Mouse (Mus musculus): ENCODE data around the gene Fam171a2. TPM values are rescaled to one million over a fixed set of nuclear protein-coding genes. Genes with fewer than 3 reads are reported as not detected.

Fam171a2 gene
- total RNA-seq (2021), result 1 to 10 TPM; 4.3 to 5.2 TPM

DNA sequence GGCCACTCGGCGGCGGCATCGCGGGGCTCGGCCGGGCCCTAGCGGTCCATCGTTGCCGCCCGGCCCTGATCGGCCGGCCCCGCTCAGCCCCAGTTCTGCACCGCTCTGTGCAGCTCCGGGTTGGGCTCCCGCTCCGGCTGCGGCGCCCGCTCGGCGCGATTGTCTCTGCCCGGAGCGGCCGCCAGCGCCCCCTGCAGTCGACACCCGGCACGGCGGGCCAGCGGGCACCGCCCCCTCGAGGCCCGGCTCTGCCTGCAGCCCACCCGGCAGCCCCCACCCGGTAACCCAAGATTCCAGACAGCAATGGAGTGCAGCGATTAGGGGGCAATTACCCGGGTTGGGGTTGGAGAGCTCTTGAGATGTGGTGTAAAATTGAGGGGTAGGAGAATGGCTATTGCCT, at the start of gene Fam171a2:
Fam171a2 (minus strand) TSS at position 186 of the 400 bp plus-strand sequence.
- peak; percentile 87 to 89 for DNase-seq
- intact Hi-C loops (cut with DNase I), result no loop called here

DNA sequence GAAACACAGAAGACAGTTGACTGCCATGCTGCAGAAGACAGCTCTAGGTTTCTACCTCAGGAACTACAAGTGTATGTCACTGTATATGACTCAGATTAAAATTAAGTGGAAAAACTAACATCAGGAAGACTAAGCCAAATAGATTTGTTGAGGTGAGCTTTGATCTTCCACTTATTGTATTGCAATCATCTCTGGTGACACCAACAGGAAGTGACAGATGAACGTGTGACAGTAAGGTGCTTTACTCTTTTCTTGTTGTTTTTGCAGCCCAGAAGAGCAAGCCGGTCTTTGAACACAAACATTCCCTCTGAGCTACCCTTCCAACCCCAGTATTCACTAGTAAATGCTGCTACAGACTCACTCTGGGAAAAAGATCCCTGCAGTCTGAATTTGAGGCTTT, 49.2 kb upstream of the Fam171a2 start:
- DNase-seq, result no peak
- intact Hi-C loops (cut with DNase I), result no loop called here

DNA sequence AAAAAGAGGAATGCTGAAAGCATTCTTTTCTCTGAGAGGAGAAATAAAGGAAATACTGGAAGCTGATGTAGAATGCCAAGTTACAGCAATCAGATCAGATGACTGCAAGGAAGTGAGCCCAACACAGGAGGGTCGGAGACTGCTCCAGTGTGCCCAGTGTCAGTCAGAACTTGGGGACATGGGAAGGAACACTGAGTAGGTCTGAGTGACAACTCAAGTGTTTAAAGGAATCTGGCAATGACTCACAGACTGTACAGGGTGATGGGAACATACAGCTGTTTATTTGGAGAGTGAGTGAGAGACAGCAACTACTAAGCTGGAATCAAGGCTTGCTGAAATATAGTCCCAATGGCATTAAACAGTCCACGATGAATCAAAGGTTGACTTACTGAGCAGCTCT, 48.7 kb upstream of the Fam171a2 start:
- intact Hi-C loops (cut with DNase I), result no loop called here
- no peak for DNase-seq

DNA sequence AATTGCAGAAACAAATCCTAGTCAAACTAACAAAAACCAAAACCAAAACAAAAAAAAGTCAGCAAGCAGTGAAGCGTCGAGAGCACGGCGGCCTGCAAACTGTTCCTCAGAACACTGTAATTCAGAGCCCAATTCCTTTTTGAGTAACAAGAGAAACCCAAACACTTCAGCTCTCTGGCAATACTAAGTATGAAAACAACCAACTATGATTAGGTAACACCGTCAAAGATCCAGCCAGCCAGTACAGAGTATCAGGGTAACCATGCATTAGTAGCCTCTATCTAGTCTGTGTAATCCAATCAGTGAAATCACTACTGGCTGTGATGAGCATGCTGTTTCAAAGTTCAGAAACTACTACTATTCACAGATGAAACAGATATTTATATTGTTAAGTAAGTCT, 48.3 kb upstream of the Fam171a2 start:
- DNase-seq, result no peak
- intact Hi-C loops (cut with DNase I), result no loop called here

DNA sequence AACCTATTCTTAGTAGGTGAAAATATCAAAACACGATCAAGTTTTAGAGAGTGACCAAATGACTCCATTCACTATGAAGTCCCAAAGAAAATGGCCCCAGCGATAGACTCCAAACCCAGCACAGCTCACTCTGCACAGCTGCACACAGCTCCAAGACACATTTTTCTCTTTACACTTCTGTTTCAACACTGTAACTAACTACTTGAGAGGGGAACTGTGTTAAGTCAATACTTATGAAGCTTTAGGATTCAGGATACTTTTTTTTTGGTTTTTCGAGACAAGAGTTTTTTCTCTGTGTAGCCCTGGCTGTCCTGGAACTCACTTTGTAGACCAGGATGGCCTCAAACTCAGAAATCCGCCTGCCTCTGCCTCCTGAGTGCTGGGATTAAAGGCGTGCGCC, 47.6 kb upstream of the Fam171a2 start:
- intact Hi-C loops (cut with DNase I), result no loop called here
- DNase-seq, result no peak

DNA sequence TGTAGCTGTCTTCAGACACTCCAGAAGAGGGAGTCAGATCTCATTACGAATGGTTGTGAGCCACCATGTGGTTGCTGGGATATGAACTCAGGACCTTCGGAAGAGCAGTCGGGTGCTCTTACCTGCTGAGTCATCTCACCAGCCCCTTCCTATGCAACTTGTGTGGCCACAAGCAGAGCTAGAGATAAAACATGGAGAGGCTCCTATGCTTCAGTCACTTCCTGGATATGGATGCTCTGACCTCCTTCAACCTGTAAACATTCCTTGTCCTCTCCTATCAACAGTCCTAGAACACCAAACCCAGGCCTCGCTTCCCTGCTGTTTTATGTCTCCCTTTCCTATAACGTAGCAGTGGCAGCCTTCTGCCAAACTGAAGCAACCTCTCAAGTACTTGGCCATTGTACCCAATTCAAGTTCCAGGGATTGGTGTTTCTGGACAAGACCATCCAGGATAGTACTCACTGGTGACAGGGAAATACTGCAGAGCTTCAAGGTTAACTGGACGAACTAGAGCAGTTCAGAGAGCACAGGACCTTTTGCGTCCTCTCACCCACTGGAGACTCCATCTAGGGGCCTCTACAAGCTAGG, 46.7 kb upstream of the Fam171a2 start:
- intact Hi-C loops (cut with DNase I), result no loop called here
- no peak for DNase-seq

DNA sequence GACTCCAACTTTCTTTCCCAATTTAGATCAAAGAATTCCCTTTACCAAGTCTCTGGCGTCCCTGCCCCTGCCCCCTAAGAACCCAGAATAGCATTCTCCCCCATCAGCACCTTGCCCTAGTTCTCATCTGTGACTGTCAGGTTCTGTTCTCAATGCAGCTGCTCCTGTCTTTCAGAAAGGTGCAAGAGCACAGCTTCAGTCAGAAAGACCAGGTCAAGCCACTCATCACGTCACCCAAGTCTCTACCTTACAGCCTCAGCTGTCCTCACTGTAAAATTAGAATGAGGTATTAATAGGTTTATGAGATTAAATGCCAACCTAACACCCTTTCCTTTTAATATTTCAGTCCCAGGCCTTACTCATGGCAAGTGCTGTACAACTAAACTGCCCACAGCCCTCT, 45.8 kb upstream of the Fam171a2 start:
- intact Hi-C loops (cut with DNase I), result no loop called here
- DNase-seq, result no peak

DNA sequence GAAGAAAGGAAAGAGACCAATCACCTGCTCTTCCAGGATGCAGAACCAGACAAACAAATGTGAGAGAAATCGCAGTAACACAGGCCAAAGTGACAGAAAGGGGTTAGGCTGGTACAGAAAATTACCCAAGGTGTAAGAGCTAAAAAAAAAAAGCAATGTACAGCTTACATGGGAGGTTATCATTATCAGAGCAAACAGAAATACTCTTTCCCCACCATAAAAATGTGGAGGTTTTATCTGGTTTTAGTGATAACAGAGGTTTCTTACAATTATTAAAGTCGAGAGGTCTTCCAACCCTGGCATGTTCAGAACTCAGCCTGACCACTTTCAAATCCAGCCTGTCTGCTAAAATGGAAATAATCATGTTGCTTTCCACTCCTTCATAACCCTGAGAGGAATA, 40.4 kb upstream of the Fam171a2 start:
- DNase-seq, result no peak

DNA sequence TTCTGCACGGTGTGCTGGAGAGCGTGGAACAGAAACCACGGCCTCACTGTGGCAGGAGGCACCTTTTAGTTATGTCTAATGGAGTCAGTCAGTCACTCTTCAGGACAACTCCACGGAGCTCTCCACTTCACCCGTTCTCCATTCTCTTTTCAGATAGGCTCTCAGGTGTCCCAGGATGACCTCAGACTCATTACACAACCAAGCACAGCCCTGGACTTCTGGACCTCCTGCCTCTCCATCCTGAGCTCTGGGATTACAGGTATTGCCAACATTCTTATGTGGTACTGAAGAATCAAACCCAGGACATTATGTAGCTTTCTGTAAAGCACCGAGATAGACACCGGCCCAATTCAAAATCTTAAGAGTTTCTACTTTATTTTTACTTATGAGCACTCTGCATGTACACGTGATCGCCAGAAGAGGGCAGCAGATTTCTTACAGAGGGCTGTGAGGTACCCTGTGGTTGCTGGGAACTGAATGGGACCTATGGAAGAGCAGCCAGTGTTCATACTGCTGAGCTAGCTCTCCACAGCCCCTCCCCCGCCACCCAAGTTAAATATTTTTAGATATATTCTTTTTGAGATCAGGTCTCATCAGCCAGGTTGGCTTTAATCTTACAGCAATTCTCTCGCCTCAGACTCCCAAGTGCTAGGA, 39.4 kb upstream of the Fam171a2 start:
- intact Hi-C loops (cut with DNase I), result loop anchor here (2.0 to 5.0 kb wide), 3 partner anchors 65 to 164 kb away; no protein-coding TSS in a partner anchor
- peak; percentile 34 to 39 for DNase-seq

More for the DNA sequence above, 40.4 kb upstream of the Fam171a2 start:
- intact Hi-C loops (cut with DNase I), result loop anchor here (2.0 to 5.0 kb wide), 3 partner anchors 64 to 163 kb away; no protein-coding TSS in a partner anchor

DNA sequence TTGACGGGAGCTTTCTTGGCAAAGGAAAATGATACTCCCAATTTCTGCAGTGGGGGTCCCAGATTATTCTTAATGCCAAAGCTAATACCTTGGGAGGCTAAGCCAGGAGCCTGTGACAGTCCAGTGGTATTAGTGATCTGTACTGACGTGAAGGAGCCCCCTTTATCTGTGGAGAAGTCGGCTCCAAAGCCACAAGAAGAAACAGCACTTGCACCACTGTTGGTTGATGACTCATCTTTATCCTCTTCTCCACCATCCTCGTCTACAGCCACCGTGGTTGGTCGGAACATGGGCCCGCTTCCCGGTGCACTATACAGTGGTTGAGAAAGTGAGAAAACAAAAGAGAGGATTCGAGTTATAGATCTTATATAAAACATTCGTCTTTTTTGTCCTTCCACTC, 34.3 kb upstream of the Fam171a2 start:
- DNase-seq, result no peak
- intact Hi-C loops (cut with DNase I), result no loop called here

DNA sequence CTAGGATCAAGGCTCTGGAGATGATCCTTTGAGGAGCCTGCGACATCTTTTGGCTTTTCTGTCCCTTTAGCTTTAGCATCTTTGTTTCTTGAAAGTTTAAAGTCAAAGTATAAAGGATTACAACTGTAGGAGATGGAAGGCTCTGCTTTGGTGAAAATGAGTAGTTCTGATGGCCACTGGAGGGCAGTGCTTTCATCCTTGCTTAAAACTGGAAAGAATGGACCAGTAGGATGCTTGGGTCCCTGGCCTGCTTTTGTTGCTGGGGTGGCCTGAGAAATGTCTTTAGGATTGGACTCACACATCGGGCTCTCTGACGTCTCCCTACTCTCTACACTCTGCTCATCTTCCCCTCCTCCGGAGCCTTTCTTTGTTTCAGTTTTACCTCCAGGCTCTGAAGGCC, 33.4 kb upstream of the Fam171a2 start:
- no peak for DNase-seq
- intact Hi-C loops (cut with DNase I), result no loop called here

DNA sequence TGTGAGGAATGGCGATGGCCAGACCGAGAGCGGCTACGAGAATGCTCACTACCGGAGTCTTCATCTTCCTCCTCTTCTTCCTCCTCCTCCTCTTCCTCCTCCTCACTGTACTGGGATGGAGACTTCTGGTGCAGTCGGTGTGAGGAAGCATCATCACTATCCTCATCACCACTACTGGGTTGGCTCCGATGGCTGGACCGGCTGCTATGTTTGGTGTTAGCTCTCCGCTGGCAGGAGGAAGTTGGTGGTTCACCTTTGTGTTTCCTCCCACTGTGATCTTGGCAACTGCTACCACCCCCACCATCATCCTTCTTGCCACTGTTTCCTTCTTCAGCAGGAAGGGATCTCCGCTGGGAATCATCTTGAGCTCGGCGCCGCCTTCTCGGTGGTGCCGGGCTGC, 32.6 kb upstream of the Fam171a2 start:
- no peak for DNase-seq
- intact Hi-C loops (cut with DNase I), result no loop called here

DNA sequence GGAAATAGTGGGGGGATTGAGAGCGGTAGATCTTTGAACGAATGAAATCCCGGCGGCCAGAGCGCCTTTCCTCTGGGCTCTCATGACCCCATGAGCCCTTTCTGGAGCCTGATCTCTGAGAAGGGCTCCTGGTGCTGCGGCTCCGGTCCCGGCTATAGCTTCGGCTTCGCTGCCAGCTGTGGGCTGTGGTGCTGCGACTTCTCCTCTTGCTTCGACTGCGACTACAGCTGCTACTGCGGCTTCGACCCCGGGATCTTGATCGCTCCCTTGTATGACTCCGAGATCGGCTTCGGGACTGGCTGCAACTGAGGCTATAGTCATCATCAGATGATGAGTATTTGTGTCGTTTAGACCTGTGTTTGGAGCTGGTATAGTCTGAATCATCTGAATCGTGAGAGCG, 32.1 kb upstream of the Fam171a2 start:
- intact Hi-C loops (cut with DNase I), result no loop called here
- no peak for DNase-seq

DNA sequence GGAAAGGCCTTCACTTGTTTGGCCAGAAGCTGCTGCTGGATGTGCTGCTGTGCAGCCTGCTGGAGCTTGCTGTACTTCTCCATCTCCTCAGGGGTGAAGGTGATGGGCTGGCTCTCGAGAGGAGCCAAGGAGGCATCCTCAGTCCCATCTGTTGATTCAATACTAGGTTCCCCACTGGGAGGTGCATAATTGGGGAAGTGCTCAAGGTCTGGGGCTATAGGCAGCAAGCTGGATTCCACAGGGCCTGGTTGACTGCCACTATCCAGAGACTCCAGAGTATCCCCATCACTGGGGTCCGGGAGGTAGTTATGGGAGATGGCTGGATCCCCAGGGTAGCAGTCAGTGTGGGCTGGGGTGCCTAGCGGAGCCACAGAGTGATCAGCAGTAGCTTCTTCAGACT, 31.2 kb upstream of the Fam171a2 start:
- no peak for DNase-seq
- intact Hi-C loops (cut with DNase I), result no loop called here

DNA sequence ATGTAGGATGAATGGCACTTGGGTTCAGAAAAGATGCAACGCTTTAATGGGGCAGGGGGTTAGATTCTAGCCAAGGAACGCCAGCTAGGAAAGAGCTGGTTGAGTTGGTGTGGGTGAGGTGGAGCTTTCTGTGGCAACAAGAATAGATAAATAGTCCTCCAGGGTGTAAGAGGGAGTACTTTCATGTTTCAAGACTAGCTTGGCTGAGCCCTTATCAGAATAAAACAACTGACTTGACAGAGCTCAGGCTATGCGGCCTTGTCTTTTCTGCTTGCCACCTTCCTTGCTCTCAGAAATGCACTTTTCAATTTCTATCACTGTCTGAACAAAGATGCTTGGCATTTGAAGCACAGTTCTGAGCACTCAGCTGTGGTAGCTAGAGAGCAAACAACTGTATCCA, 27.5 kb upstream of the Fam171a2 start:
- DNase-seq, result no peak
- intact Hi-C loops (cut with DNase I), result no loop called here

DNA sequence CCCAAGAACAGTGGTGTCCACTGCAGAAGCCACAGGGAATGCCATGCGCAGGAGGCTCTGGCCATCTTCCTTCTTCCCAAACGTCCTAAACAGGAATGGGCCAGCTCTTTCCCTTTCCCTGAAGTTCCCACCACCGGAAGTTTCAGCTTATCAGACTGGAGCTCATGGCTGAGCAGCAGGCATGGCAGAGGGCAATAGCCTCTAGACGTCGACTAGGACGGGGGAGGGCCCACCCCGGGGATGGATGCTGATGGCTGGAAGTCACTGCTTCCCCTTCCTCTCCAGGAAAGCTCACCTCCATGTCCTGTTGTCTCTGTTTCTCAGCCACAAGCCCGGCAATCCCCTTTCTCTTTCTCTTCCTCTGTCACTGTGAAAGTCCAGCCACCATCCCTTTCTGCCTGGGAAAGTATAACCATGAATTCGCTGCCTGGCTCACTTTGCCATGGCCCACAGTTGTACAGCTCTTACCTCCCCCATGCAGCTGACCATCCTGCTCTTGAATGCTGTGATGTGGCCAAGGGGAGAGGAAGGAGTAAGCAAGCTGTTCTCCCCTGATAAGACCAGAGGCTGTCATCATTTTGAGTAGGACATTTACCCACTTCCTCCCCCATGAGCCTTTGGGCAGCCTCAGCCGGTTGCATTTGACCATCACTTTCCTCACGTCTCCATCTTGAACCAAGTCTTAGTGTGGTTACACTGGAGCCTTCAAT, 22.3 kb upstream of the Fam171a2 start, which contains the start of gene Itga2b:
Itga2b (minus strand) TSS at position 475 of the 710 bp plus-strand sequence.
- intact Hi-C loops (cut with DNase I), result no loop called here
- no peak for DNase-seq

DNA sequence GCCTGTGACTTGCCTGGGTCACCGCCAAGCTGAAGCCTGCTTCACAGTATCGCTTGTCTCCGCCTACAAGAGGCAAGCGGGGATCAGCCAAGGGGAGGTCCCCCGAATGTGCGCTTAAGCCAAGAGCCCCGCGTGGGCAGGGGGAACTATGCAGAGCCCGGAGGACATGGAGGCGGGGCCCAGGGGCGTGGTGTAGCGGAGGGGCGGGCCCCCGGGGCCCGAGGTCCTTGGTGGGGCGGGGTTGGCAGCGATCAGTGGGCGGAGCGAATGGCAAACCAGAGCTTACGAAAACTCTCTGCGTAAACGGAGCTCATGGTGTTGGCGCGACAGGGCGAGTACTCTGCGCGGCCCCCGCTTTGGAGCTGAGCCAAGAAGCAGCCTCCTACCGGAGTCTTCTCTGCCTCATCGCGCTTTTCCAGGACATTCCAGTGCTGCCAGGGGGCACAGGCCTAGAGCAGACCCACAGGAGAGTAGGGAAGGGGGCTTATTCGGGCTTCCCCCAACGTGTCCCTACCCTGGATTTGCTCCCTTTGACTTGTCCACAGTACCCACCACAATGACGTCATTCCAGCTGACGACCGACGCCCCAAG, 19.7 kb upstream of the Fam171a2 start:
- intact Hi-C loops (cut with DNase I), result no loop called here
- peak; percentile 99 for DNase-seq

DNA sequence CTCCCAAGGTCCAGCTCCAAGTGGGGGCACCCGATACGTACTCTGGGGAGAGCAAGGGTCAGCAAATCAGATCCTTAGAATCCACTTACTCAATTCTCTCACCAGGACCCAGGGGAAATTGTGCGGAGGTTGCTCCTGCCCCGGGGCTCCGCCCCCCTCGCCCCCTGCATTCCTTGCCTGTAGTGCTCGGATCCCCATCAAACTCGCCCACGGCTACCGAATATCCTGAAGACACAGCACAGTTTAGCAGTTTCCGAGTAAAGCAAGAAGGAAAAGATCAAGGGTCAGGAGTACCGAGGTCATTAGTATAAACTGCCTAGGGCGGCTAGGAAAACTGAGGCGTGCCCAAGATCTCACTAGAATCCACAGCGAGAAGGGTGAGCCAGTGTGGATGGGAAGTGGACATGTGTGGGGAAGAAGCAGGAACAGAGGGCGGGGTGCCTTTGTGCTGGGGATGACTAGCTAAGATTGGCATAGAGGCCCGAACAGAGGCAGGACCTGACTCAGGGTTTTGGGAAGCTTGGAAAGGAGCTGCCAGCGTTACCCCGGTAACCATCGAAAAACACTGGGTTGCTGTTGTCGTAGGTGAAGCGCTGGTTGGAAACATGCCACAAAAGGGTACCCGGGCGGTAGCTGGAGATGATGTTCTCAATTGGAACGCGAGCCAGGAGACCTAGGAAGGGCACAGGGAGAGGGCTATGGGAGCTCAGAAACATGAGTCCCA, 18.4 kb upstream of the Fam171a2 start:
- intact Hi-C loops (cut with DNase I), result no loop called here
- peak; percentile 61 to 64 for DNase-seq

DNA sequence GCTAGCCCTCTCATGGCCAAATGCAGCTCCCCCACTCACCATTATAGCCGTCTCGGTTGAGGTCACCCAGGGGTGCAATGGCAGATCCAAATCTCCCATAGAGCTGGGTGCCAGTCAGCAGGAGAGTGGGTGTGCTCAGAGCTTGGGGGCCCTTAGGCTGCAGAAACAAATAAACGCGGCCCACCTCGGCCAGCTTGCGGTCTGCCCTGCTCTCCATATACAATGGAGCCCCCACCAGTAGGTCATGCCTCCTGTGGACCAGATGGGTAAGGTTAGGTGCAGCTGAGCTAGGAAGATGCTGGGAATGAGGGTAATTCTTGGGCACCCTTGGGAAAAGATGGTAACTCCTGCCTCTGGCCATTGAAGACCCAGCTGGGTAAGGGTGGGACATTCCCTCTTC, 17.4 kb upstream of the Fam171a2 start:
- intact Hi-C loops (cut with DNase I), result no loop called here
- DNase-seq, result no peak

DNA sequence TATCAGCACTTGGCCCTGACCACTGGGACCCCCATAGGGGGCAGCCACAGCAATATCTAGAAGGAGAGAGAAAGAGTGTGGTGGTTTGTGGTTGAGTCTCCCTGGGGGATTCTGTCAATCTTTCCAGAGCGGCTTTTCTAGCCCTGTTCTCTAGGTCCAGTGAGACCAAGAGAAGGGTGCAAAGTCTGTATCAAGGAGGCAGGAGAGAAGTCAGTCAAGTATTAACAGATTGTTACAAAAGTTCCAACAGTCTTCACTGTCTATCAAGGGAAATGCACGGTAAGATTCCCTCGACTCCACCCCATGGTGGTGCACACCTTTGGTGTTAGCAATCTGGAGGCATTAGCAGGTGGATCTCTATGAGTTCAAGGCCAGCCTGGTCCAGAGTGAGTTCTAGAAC, 14.3 kb upstream of the Fam171a2 start:
- no peak for DNase-seq
- intact Hi-C loops (cut with DNase I), result no loop called here

DNA sequence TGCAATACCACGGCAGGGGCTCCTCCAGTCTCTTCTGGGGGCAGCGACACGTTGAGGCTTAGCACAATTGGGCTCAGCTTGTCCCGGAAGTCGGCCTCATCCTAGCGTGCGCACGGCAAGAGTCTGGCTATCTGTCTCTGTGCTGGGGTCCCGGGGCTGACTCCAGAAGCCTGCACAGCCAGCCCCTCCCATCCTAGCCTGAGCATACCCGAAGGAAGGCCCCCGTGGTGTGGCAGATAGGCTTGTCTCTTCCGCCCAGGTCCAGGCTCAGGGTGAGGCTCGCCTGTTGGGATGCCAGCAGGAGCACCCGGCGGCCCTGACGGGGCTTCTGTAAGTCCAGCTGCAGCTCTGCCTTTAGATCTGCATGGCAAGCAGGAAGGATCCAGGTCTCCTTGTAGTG, 13.1 kb upstream of the Fam171a2 start:
- intact Hi-C loops (cut with DNase I), result no loop called here
- DNase-seq, result no peak

Data from heart, postnatal 36 days (tissue).